Comparison of ENCODE assay signal across 9 mouse cellular contexts in genomic region chr7:126676207-126676606, GRCm38 (mm10). TPM values are rescaled to one million over a fixed set of nuclear protein-coding genes. Genes with fewer than 3 reads are reported as not detected.
DNase-seq lines count a peak whose midpoint lies in the region; ATAC-seq and TF ChIP-seq lines count a peak whose summit lies in the region.
"Had no signal": no experiment of that assay in that cellular context is flagged by ENCODE, and none has a peak within 500 bp of the region (broad histone marks: within the 10 kb centered on the region; RNA-seq: fewer than 3 reads in every experiment).

Gene Sult1a1, minus strand, starts transcription at chr7:126676432.

- no peaks in the 10 kb centered on the region for H3K9me3 ChIP-seq in limb, embryonic 13.5 days
- H3K9me3 ChIP-seq in limb, embryonic 10.5 days (replicated peaks) = no peaks in the 10 kb centered on the region
- no peaks in the 10 kb centered on the region for H3K9me3 ChIP-seq in lung, postnatal 0 days (ENCODE audit: low read length)
- H3K9me3 ChIP-seq: G1E had no signal

- H3K27ac ChIP-seq in limb, embryonic 13.5 days = peak within 1 kb of the TSS; percentile 2; the same call in 1 of the 2 replicates
- H3K27ac ChIP-seq in limb, embryonic 10.5 days = no peak within 1 kb of the TSS
- peak within 1 kb of the TSS; percentile 99 for H3K27ac ChIP-seq in brown adipose tissue, adult 24 weeks (replicated peaks; ENCODE audit: low read depth, low read length)
- H3K27ac ChIP-seq in lung, postnatal 0 days (ENCODE audit: low read length) = peak within 1 kb of the TSS; percentile 84

- no peak for DNase-seq in limb, embryonic 10.5 days (ENCODE audit: low spot score)
- peak; percentile 95 for DNase-seq in lung, postnatal 0 days (ENCODE audit: low spot score)
- no peak for DNase-seq in embryo, embryonic 9.5 days (ENCODE audit: extremely low spot score)
- DNase-seq in frontal cortex, postnatal 25 days (ENCODE audit: low spot score in 2 of 2) = no peak
- DNase-seq in retina, postnatal 1 day = no peak

- H3K9ac ChIP-seq in limb, embryonic 13.5 days = no peak within 1 kb of the TSS; the same call in 1 of the 2 replicates
- H3K9ac ChIP-seq in lung, postnatal 0 days (replicated peaks; ENCODE audit: low read depth) = peak within 1 kb of the TSS; percentile 5; the same call in 1 of the 2 replicates

- H3K4me3 ChIP-seq in limb, embryonic 13.5 days = no peak within 1 kb of the TSS
- no peak within 1 kb of the TSS for H3K4me3 ChIP-seq in limb, embryonic 10.5 days
- peak within 1 kb of the TSS; percentile 76 for H3K4me3 ChIP-seq in brown adipose tissue, adult 24 weeks (ENCODE audit: insufficient read depth, low read depth, low read length)
- H3K4me3 ChIP-seq in lung, postnatal 0 days (ENCODE audit: low read depth, low read length) = peak within 1 kb of the TSS; percentile 6; the same call in 1 of the 2 replicates

- peak; percentile 22 for TF ChIP-seq CTCF in lung, postnatal 0 days (IDR thresholded peaks at IDR 0.05)

- 0 out of 2 replicates have a peak within 1 kb of the TSS, but pooled peaks have one; percentile 0 for H3K4me2 ChIP-seq in limb, embryonic 13.5 days (replicated peaks)
- peak within 1 kb of the TSS; percentile 36 for H3K4me2 ChIP-seq in lung, postnatal 0 days (replicated peaks; ENCODE audit: low read depth, low read length)

- H3K27me3 ChIP-seq in limb, embryonic 13.5 days = no peaks in the 10 kb centered on the region
- H3K27me3 ChIP-seq in limb, embryonic 10.5 days (ENCODE audit: low read depth, poor library complexity, severe bottlenecking) = no peaks in the 10 kb centered on the region
- no peaks in the 10 kb centered on the region for H3K27me3 ChIP-seq in lung, postnatal 0 days (replicated peaks; ENCODE audit: insufficient read depth, low read length)

- H3K36me3 ChIP-seq in limb, embryonic 13.5 days = peaks cover 45% of the 10 kb centered on the region
- H3K36me3 ChIP-seq in limb, embryonic 10.5 days = peaks cover 58% of the 10 kb centered on the region
- peaks cover 6% of the 10 kb centered on the region; the same call in 1 of the 2 replicates for H3K36me3 ChIP-seq in lung, postnatal 0 days (ENCODE audit: insufficient read depth, low read length)

- peak; percentile 95 for TF ChIP-seq EP300 in lung, postnatal 0 days (IDR thresholded peaks at IDR 0.05)

- peaks cover 6% of the 10 kb centered on the region; the same call in 1 of the 2 replicates for H3K4me1 ChIP-seq in limb, embryonic 13.5 days
- no peaks in the 10 kb centered on the region for H3K4me1 ChIP-seq in limb, embryonic 10.5 days
- H3K4me1 ChIP-seq in brown adipose tissue, adult 24 weeks (ENCODE audit: control insufficient read depth, insufficient read depth, insufficient read length, low read length) = peaks cover 18% of the 10 kb centered on the region
- H3K4me1 ChIP-seq in lung, postnatal 0 days (ENCODE audit: insufficient read depth, low read depth, low read length) = peaks cover 20% of the 10 kb centered on the region; the same call in 1 of the 2 replicates

- WGBS in limb, embryonic 13.5 days = 68% methylated on average over 1 of the region's 1 CpGs
- WGBS in limb, embryonic 10.5 days = 83% methylated on average over 1 of the region's 1 CpGs
- 13% methylated on average over 1 of the region's 1 CpGs for WGBS in lung, postnatal 0 days

- peak; percentile 64; the same call in 1 of the 2 replicates for ATAC-seq in limb, embryonic 13.5 days (ENCODE audit: low FRiP score, low read depth)
- peak; percentile 31 to 32; a peak in 2 of 4 replicates for ATAC-seq in hematopoietic stem cell, adult 5-6 weeks (replicated peaks in 1 of 2; ENCODE audit: insufficient read depth in 1 of 2, low FRiP score in 2 of 2, low TSS enrichment in 1 of 2, low read depth in 1 of 2, poor library complexity in 2 of 2, severe bottlenecking in 2 of 2)
- peak; percentile 93 for ATAC-seq in lung, postnatal 0 days

RNA-seq across cellular contexts. Expression of gene Sult1a1, which starts in this region (rescaled TPM):
- polyA plus RNA-seq in limb, embryonic 13.5 days (2015; fragmentation: Nextera tagmentation; extraction: Ambion mirVana) = 4.6 and 4.8 TPM in 2 replicates
- polyA plus RNA-seq in limb, embryonic 10.5 days (2016; fragmentation: Nextera tagmentation; extraction: Ambion mirVana) = 0.11 and 0.49 TPM in 2 replicates
- 40.9 and 98.4 TPM in 2 replicates for polyA plus RNA-seq in brown adipose tissue, adult 24 weeks (2012; ENCODE audit: insufficient read depth, insufficient read length, missing spikeins)
- 8.2 and 17.1 TPM in 2 replicates for total RNA-seq in hematopoietic stem cell, adult 5-6 weeks (2017)
- 57.1 and 58.4 TPM in 2 replicates for polyA plus RNA-seq in lung, postnatal 0 days (2015; fragmentation: Nextera tagmentation; extraction: Ambion mirVana)
- polyA plus RNA-seq: G1E had no signal

Comparison
In these comparisons a context has a peak if more than half of its experiments do, and no peak if none do; other contexts are left out.
1. ATAC-seq: peak in every context shown above with its lines; median percentile 93 in lung, postnatal 0 days; 64 in limb, embryonic 13.5 days; 32 in hematopoietic stem cell, adult 5-6 weeks.
2. H3K4me3 ChIP-seq: peak in brown adipose tissue, adult 24 weeks (single experiment) and lung, postnatal 0 days (single experiment); none in limb, embryonic 13.5 days (single experiment) and limb, embryonic 10.5 days (single experiment).